18 mouse cellular contexts compared by ENCODE assay signal in the genomic region with DNA sequence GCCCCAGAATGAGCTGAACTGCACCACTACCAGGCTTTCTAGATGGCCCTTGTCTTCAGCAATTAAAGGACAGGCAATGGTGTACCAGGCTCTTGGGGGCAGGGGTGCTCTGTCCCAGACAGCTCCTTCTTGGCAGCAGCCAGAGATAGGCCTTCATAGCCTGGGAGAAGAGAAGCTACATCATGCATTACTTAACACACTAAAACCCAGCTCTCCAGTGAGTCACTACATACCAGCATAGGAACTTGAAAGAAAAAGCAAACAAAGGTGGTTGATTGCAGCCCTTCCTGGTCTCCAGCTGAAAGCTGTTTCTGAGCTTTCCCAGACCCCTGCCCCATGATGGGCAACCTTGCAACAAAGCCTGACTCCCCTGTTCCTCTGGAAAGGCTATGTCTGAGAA. TPM values are rescaled to one million over a fixed set of nuclear protein-coding genes. Genes with fewer than 3 reads are reported as not detected.
DNase-seq lines count a peak whose midpoint lies in the region; ATAC-seq lines count a peak whose summit lies in the region.
"Had no signal": no experiment of that assay in that cellular context is flagged by ENCODE, and none has a peak within 500 bp of the region (broad histone marks: within the 10 kb centered on the region; RNA-seq: fewer than 3 reads in every experiment).

No protein-coding gene starts in this region.

- 0 out of 2 replicates have a peak overlapping the region, but pooled peaks have one; percentile 18 for H3K4me2 ChIP-seq in neural tube, embryonic 11.5 days (ENCODE audit: low read depth)
- H3K4me2 ChIP-seq in hindbrain, embryonic 13.5 days = no peak overlapping the region
- H3K4me2 ChIP-seq: intestine, embryonic 15.5 days; limb, embryonic 15.5 days had no signal

- peak; percentile 26; the same call in 1 of the 2 replicates for ATAC-seq in frontal cortex, adult (ENCODE audit: low TSS enrichment)
- ATAC-seq in neural tube, embryonic 11.5 days (ENCODE audit: insufficient read depth, low FRiP score, low TSS enrichment) = no peak
- ATAC-seq in hindbrain, embryonic 13.5 days (ENCODE audit: low FRiP score) = no peak
- ATAC-seq in megakaryocyte progenitor cell, adult 5-6 weeks (replicated peaks; ENCODE audit: poor library complexity) = no peak
- ATAC-seq: intestine, embryonic 15.5 days had no signal

- peaks cover 6% of the 10 kb centered on the region; the same call in 1 of the 2 replicates for H3K4me1 ChIP-seq in neural tube, embryonic 11.5 days (ENCODE audit: control insufficient read depth, insufficient read depth, low read length)
- peaks cover 40% of the 10 kb centered on the region for H3K4me1 ChIP-seq in hindbrain, embryonic 13.5 days (replicated peaks)

- H3K27me3 ChIP-seq in neural tube, embryonic 11.5 days (ENCODE audit: control insufficient read depth, insufficient read depth, low read length) = no peaks in the 10 kb centered on the region
- H3K27me3 ChIP-seq in hindbrain, embryonic 13.5 days = no peaks in the 10 kb centered on the region
- H3K27me3 ChIP-seq: intestine, embryonic 15.5 days; limb, embryonic 15.5 days had no signal

- no peak overlapping the region for H3K27ac ChIP-seq in neural tube, embryonic 11.5 days (ENCODE audit: low read depth, low read length)
- peak overlapping the region; percentile 85 for H3K27ac ChIP-seq in hindbrain, embryonic 13.5 days
- H3K27ac ChIP-seq: intestine, embryonic 15.5 days; limb, embryonic 15.5 days had no signal

- H3K4me3 ChIP-seq in neural tube, embryonic 11.5 days (ENCODE audit: low read depth, low read length) = no peak overlapping the region
- H3K4me3 ChIP-seq in hindbrain, embryonic 13.5 days = no peak overlapping the region
- H3K4me3 ChIP-seq: intestine, embryonic 15.5 days; limb, embryonic 15.5 days had no signal

- no peak overlapping the region for H3K9ac ChIP-seq in neural tube, embryonic 11.5 days (ENCODE audit: low read length)
- H3K9ac ChIP-seq in hindbrain, embryonic 13.5 days = no peak overlapping the region
- H3K9ac ChIP-seq: intestine, embryonic 15.5 days; limb, embryonic 15.5 days had no signal

- H3K9me3 ChIP-seq in neural tube, embryonic 11.5 days (ENCODE audit: control insufficient read depth, low read length) = no peaks in the 10 kb centered on the region
- no peaks in the 10 kb centered on the region for H3K9me3 ChIP-seq in hindbrain, embryonic 13.5 days
- H3K9me3 ChIP-seq: G1E; intestine, embryonic 15.5 days; limb, embryonic 15.5 days had no signal

- DNase-seq in frontal cortex, adult 2 months (ENCODE audit: extremely low spot score in 1 of 2, low spot score in 1 of 2) = no peak
- peak; percentile 7 for DNase-seq in neural tube, embryonic 11.5 days (ENCODE audit: low spot score)
- DNase-seq in neural tube, embryonic 10.5 days (ENCODE audit: extremely low spot score, low spot score) = no peak
- DNase-seq in thymus, postnatal 0 days (ENCODE audit: low spot score) = no peak
- DNase-seq in left cerebral cortex, adult 9 months (ENCODE audit: low spot score in 2 of 2) = no peak
- DNase-seq: gastrocnemius, postnatal 25 days; kidney, postnatal 25 days; thymus, adult 2 months had no signal

- peaks cover 5% of the 10 kb centered on the region; the same call in 1 of the 2 replicates for H3K36me3 ChIP-seq in neural tube, embryonic 11.5 days (ENCODE audit: control insufficient read depth, insufficient read depth, low read length)
- H3K36me3 ChIP-seq in hindbrain, embryonic 13.5 days = peaks cover 48% of the 10 kb centered on the region
- H3K36me3 ChIP-seq: intestine, embryonic 15.5 days had no signal

RNA-seq across cellular contexts. Expression of a gene that starts 20.0 kb away (rescaled TPM):
- polyA plus RNA-seq in frontal cortex, adult 2 months (2012; rRNA removed) = 21.3 and 22.4 TPM in 2 replicates
- 26.6 and 27.8 TPM in 2 replicates for polyA plus RNA-seq in neural tube, embryonic 11.5 days (2014; fragmentation: Nextera tagmentation; extraction: Ambion mirVana)
- 35.1 TPM in 2 replicates for polyA plus RNA-seq in hindbrain, embryonic 13.5 days (2015; fragmentation: Nextera tagmentation; extraction: Ambion mirVana)
- 1.3 and 1.5 TPM in 2 replicates for polyA plus RNA-seq in thymus, postnatal 0 days (2015; fragmentation: Nextera tagmentation; extraction: Ambion mirVana)
- total RNA-seq in megakaryocyte progenitor cell, adult 5-6 weeks (2015) = 0.07 and 0.10 TPM in 2 replicates
- total RNA-seq in megakaryocyte progenitor cell, adult 5-6 weeks (2017) = 0.54 and 0.91 TPM in 2 replicates
- total RNA-seq: G1E had no signal
- polyA plus RNA-seq: G1E had no signal

RNA-seq across cellular contexts. Expression of a gene that starts 27.7 kb away (rescaled TPM):
- 13.2 and 14.1 TPM in 2 replicates for polyA plus RNA-seq in frontal cortex, adult 2 months (2012; rRNA removed)
- polyA plus RNA-seq in neural tube, embryonic 11.5 days (2014; fragmentation: Nextera tagmentation; extraction: Ambion mirVana) = 14.8 and 15.3 TPM in 2 replicates
- 12.6 TPM in 2 replicates for polyA plus RNA-seq in hindbrain, embryonic 13.5 days (2015; fragmentation: Nextera tagmentation; extraction: Ambion mirVana)
- 3.4 and 3.7 TPM in 2 replicates for polyA plus RNA-seq in thymus, postnatal 0 days (2015; fragmentation: Nextera tagmentation; extraction: Ambion mirVana)
- total RNA-seq in megakaryocyte progenitor cell, adult 5-6 weeks (2015) = 3.1 TPM in 2 replicates
- 0.62 and 2.7 TPM in 2 replicates for total RNA-seq in megakaryocyte progenitor cell, adult 5-6 weeks (2017)

RNA-seq across cellular contexts. Expression of a gene that starts 35.6 kb away (rescaled TPM):
- not detected in 2 replicates for polyA plus RNA-seq in frontal cortex, adult 2 months (2012; rRNA removed)
- not detected in 2 replicates for polyA plus RNA-seq in neural tube, embryonic 11.5 days (2014; fragmentation: Nextera tagmentation; extraction: Ambion mirVana)
- not detected in 2 replicates for polyA plus RNA-seq in hindbrain, embryonic 13.5 days (2015; fragmentation: Nextera tagmentation; extraction: Ambion mirVana)
- polyA plus RNA-seq in thymus, postnatal 0 days (2015; fragmentation: Nextera tagmentation; extraction: Ambion mirVana) = 0.09 TPM in 1 of 2 replicates, not detected in the other
- not detected in 2 replicates for total RNA-seq in megakaryocyte progenitor cell, adult 5-6 weeks (2015)
- not detected in 2 replicates for total RNA-seq in megakaryocyte progenitor cell, adult 5-6 weeks (2017)
- total RNA-seq: gastrocnemius, postnatal 25 days; left cerebral cortex, adult 8-10 months had no signal
- polyA plus RNA-seq: C2C12; embryonic facial prominence, embryonic 11.5 days; G1E; heart, embryonic 16.5 days; intestine, embryonic 15.5 days; limb, embryonic 15.5 days had no signal
